Mouse (Mus musculus) midbrain, embryonic 13.5 days (tissue): Measurements from ENCODE around the gene Sh3d19. TPM values are rescaled to one million over a fixed set of nuclear protein-coding genes. Genes with fewer than 3 reads are reported as not detected.

Experiments used
- ATAC-seq: fragments of 200-750 bp; cut with Nextera tagmentation; 2 replicates; pipeline ENCODE4 v1.8.0; 2017; ENCODE audit warnings: mild to moderate bottlenecking, moderate TSS enrichment, moderate library complexity
- H3K27ac ChIP-seq: fragments of 300-500 bp; sonication (generic); 2 replicates; pipeline ENCODE4 v1.5.1; 2015; ENCODE audit warnings: inconsistent platforms, mild to moderate bottlenecking, moderate library complexity
- H3K27me3 ChIP-seq: fragments of 300-500 bp; sonication (generic); 2 replicates; pipeline ENCODE4 v1.6.1; 2015; ENCODE audit warnings: mild to moderate bottlenecking, inconsistent platforms
- H3K36me3 ChIP-seq: fragments of 300-500 bp; sonication (generic); 2 replicates; pipeline ENCODE4 v1.6.1; 2015; ENCODE audit warnings: mild to moderate bottlenecking, inconsistent platforms
- H3K4me1 ChIP-seq: fragments of 300-500 bp; sonication (generic); replicated peaks from 2 replicates; pipeline ENCODE4 v1.6.1; 2015; ENCODE audit warnings: inconsistent platforms
- H3K4me2 ChIP-seq: fragments of 300-500 bp; sonication (generic); replicated peaks from 2 replicates; pipeline ENCODE4 v1.6.1; 2015; ENCODE audit warnings: moderate library complexity, mild to moderate bottlenecking, inconsistent platforms
- H3K4me3 ChIP-seq: fragments of 300-500 bp; sonication (generic); replicated peaks from 2 replicates; pipeline ENCODE4 v1.5.1; 2015; ENCODE audit warnings: mild to moderate bottlenecking, inconsistent platforms
- H3K9ac ChIP-seq: fragments of 300-500 bp; sonication (generic); replicated peaks from 2 replicates; pipeline ENCODE4 v1.6.1; 2015; ENCODE audit warnings: mild to moderate bottlenecking, inconsistent platforms
- H3K9me3 ChIP-seq: fragments of 300-500 bp; sonication (generic); 2 replicates; pipeline ENCODE4 v1.6.1; 2016; ENCODE audit warnings: mild to moderate bottlenecking, inconsistent platforms
- WGBS: fragments of 180-500 bp; shearing (Covaris S2); methylation state at CpG from one replicate; pipeline ENCODE4 v1.1.7; 2015; 5-methylcytosine and 5-hydroxymethylcytosine counted together
- polyA plus RNA-seq: library from polyadenylated mRNA; unstranded; fragments of >200 nt; fragmentation: Nextera tagmentation; extraction: Ambion mirVana; gene quantifications from 2 replicates; pipeline ENCODE4 v1.2.1, GENCODE M21; 2015

Sh3d19 gene
- polyA plus RNA-seq, 1 experiment from 2014 or later, result 8.6 TPM

- Histone ChIP-seq H3K27me3 (no peaks in the 10 kb centered on the region), H3K9ac (no peak overlapping the region), H3K36me3 (no peaks in the 10 kb centered on the region), H3K27ac (no peak overlapping the region), H3K9me3 (no peaks in the 10 kb centered on the region), H3K4me1 (no peaks in the 10 kb centered on the region), H3K4me3 (no peak overlapping the region), H3K4me2 (no peak overlapping the region)
- ATAC-seq, result no peak
- 84% methylated on average over 10 of the region's 10 CpGs for whole genome bisulfite sequencing
These were observed 42.9 kb downstream of the Sh3d19 start for GRCm38 (mm10) chr3:86013837-86014236.

- no peaks in the 10 kb centered on the region for H3K9me3 ChIP-seq
- no peak overlapping the region for H3K4me2 ChIP-seq
- ATAC-seq, result no peak
- H3K27me3 ChIP-seq, result no peaks in the 10 kb centered on the region
- H3K36me3 ChIP-seq, result no peaks in the 10 kb centered on the region
- H3K27ac ChIP-seq, result no peak overlapping the region
- H3K4me3 ChIP-seq, result no peak overlapping the region
- WGBS, result 97% methylated on average over 1 of the region's 1 CpGs
- no peak overlapping the region for H3K9ac ChIP-seq
- H3K4me1 ChIP-seq, result no peaks in the 10 kb centered on the region
These were observed 46.1 kb downstream of the Sh3d19 start for GRCm38 (mm10) chr3:86016965-86017364.

GRCm38 (mm10) chr3:86017484-86017883, 46.6 kb downstream of the Sh3d19 start:
- no peaks in the 10 kb centered on the region for H3K9me3 ChIP-seq
- H3K9ac ChIP-seq, result no peak overlapping the region
- no peak for ATAC-seq
- H3K4me3 ChIP-seq, result no peak overlapping the region
- no peak overlapping the region for H3K27ac ChIP-seq
- H3K27me3 ChIP-seq, result no peaks in the 10 kb centered on the region
- H3K4me2 ChIP-seq, result no peak overlapping the region
- H3K36me3 ChIP-seq, result no peaks in the 10 kb centered on the region
- 80% methylated on average over 8 of the region's 8 CpGs for WGBS
- H3K4me1 ChIP-seq, result no peaks in the 10 kb centered on the region

- H3K36me3 ChIP-seq, result no peaks in the 10 kb centered on the region
- no peak overlapping the region for H3K9ac ChIP-seq
- H3K27ac ChIP-seq, result no peak overlapping the region
- no peaks in the 10 kb centered on the region for H3K4me1 ChIP-seq
- no peak overlapping the region for H3K4me2 ChIP-seq
- no peak for ATAC-seq
- no peaks in the 10 kb centered on the region for H3K9me3 ChIP-seq
- no peak overlapping the region for H3K4me3 ChIP-seq
- H3K27me3 ChIP-seq, result no peaks in the 10 kb centered on the region
- WGBS, result 94% methylated on average over 16 of the region's 16 CpGs
These were observed 50.2 kb downstream of the Sh3d19 start for GRCm38 (mm10) chr3:86020921-86021650.

- no peaks in the 10 kb centered on the region for H3K4me1 ChIP-seq
- H3K9ac ChIP-seq, result no peak overlapping the region
- no peak overlapping the region for H3K4me3 ChIP-seq
- H3K9me3 ChIP-seq, result no peaks in the 10 kb centered on the region
- no peak overlapping the region for H3K27ac ChIP-seq
- no peaks in the 10 kb centered on the region for H3K27me3 ChIP-seq
- no peak overlapping the region for H3K4me2 ChIP-seq
- H3K36me3 ChIP-seq, result no peaks in the 10 kb centered on the region
- ATAC-seq, result no peak
- WGBS, result 71% methylated on average over 4 of the region's 4 CpGs
These were observed 50.7 kb downstream of the Sh3d19 start for GRCm38 (mm10) chr3:86021651-86022050.

DNA sequence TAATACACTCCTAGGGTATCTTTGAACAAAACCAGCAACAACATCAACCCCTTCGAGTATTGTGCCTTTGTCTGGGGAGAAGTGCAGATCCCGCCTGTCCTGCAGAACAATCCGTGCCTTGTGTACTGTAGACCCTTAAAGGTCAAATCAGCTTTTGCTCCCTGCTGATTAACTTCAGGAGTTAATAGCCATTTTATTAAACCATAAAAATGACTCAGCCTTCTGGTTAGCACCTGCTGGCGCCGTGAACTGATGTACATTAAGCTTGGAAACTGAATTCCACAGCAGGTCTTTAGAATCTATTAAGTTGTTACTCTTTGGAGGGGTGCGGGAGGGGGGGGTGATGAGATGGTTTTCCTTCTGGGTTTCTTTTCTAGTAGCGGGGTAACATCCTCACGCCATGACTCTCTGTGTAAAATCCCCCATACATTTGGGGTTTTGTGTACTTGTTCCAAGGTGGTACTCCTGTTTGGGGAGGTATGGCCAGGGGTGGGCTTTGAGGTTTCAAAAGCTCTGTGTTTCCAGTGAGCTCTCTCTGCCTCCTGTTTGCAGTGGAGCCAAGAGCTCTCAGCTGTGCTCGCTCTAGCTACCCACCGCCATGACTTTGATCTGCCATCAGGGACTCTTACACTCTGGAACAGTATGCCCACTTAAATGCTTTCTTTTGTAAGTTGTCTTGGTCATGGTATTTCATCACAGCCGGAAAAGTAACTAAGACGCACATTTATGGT, 53.3 kb downstream of the Sh3d19 start:
- H3K4me1 ChIP-seq, result no peaks in the 10 kb centered on the region
- no peaks in the 10 kb centered on the region for H3K27me3 ChIP-seq
- H3K4me3 ChIP-seq, result no peak overlapping the region
- no peak overlapping the region for H3K4me2 ChIP-seq
- H3K27ac ChIP-seq, result no peak overlapping the region
- H3K9ac ChIP-seq, result no peak overlapping the region
- ATAC-seq, result no peak
- no peaks in the 10 kb centered on the region for H3K36me3 ChIP-seq
- 94% methylated on average over 12 of the region's 12 CpGs for WGBS
- no peaks in the 10 kb centered on the region for H3K9me3 ChIP-seq

DNA sequence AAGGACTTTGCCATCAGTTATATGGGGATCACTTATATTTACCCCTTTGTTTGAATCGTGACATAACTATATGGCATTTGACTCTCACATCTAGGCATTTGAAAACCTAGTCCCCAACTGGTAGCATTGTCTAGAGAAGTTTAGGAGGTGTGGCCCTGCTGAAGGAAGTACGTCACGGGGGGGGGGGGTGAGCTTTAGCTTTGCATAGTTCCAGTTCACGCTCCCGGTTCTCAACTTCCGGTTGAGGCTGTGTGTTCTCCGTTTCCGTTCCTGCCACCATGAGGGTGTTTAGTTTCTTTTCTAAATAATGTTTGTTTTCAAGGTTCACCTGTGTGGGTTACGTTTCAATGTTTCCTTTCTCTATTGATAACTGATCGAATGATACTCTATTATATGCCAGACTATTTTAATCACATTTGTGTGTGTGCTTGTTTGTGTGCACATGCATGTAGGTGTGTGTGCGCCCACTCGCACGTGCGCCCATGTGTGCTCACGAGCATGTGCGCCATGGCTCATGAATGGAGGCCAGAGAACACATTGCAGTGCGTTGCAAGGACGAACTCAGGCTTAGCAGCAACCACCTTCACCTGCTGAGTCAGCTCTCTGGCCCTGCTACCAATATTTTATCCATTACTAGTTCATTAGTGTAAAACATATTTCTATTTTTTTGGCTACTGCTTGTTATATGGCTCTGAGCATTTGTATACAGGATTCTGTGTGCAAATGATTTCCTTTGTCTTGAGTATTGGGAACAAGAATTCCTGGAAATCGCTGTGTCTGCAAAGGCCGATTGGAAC, 54.6 kb downstream of the Sh3d19 start:
- Histone ChIP-seq H3K4me2 (no peak overlapping the region), H3K27me3 (no peaks in the 10 kb centered on the region), H3K27ac (no peak overlapping the region), H3K9me3 (no peaks in the 10 kb centered on the region), H3K4me3 (no peak overlapping the region), H3K4me1 (no peaks in the 10 kb centered on the region), H3K36me3 (no peaks in the 10 kb centered on the region), H3K9ac (no peak overlapping the region)
- 95% methylated on average over 20 of the region's 20 CpGs for WGBS
- no peak for ATAC-seq

DNA sequence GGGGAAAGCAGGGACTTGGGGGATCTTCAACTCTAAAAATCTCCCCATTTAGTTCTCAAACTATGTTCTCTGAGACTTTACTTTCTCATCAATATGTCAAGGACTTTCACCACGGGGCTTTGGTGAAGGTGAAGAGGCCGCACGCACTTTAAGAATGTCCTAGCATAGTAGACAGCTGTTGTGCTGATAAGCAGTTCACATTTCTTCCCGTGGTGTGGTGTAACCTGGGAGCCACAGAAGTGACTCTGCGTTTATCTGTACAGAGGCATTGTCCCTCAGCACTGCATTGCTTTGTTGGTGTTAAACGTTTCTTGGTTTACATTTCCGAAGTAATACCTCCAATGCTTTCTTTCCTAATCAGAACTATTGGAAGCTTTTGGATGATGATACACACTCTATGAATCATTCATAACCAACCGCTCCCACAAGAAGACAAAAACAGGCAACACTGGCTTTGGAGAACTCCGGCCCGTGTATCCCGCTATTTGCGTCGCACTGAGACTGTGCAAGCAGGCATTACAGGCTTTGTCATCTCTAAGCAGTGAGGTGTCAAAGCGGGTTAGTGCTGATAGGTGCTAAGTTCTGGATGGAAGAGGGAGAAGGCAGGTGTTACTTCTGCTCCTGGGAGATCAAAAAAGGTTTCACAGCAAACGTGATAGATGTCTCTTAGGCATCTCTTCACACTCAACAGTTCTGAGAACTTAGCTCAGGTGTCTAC, 57.9 kb downstream of the Sh3d19 start:
- no peaks in the 10 kb centered on the region for H3K36me3 ChIP-seq
- H3K4me1 ChIP-seq, result no peaks in the 10 kb centered on the region
- no peak for ATAC-seq
- no peak overlapping the region for H3K27ac ChIP-seq
- no peak overlapping the region for H3K9ac ChIP-seq
- H3K4me2 ChIP-seq, result no peak overlapping the region
- no peaks in the 10 kb centered on the region for H3K27me3 ChIP-seq
- WGBS, result 84% methylated on average over 15 of the region's 15 CpGs
- no peak overlapping the region for H3K4me3 ChIP-seq
- no peaks in the 10 kb centered on the region for H3K9me3 ChIP-seq

DNA sequence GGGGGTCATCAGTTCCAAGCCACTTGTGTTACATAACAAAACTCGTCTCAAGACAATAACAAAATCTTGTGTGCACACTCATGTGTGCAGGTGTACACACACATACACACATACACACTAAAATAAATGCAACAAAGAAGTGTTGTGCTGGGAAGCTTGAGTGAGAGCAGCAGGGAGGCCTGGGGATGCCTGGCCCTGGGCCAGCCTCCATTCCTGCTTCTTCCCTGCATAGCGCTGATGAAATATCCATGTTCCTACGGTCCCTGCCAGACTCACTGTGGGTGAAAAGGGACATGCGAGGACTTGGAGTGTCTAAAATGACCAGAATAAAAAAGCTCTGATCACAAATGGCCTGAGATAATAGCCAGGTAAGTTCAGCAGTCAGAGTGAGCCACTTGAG, 59.7 kb downstream of the Sh3d19 start:
- Histone ChIP-seq H3K9me3 (no peaks in the 10 kb centered on the region), H3K4me3 (no peak overlapping the region), H3K4me2 (no peak overlapping the region), H3K27me3 (no peaks in the 10 kb centered on the region), H3K36me3 (no peaks in the 10 kb centered on the region), H3K9ac (no peak overlapping the region), H3K27ac (no peak overlapping the region), H3K4me1 (no peaks in the 10 kb centered on the region)
- no peak for ATAC-seq
- 77% methylated on average over 4 of the region's 4 CpGs for WGBS

DNA sequence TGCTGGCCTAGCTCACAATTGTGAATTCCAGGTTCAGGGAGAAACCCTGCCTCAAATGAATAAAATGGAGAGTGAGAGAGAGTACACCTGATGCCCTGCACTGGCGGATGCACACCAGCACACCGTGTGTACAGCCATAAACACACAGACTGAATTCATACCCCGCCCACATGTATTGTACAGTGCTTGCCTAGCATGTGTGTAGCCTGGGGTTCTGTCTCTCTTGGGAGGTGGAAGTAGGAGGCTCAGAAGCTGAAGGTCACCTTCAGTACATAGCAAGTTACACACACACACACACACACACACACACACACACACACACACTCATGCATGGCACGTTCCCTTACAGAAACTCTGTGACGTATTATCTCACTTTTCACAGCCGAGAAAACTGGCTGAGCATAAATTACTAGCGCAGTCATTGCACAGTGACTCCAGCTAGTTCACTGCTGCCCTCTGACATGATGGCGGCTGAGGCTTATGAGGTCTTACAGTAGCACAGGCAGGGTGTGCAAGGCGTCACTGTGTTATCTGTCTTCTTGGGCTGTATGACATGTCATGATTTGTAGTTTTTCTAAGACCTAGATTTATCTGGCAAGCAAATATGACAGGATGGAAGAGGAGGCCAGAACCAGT, 62.7 kb downstream of the Sh3d19 start:
- H3K27me3 ChIP-seq, result no peaks in the 10 kb centered on the region
- H3K4me3 ChIP-seq, result no peak overlapping the region
- no peaks in the 10 kb centered on the region for H3K4me1 ChIP-seq
- ATAC-seq, result no peak
- H3K27ac ChIP-seq, result no peak overlapping the region
- no peaks in the 10 kb centered on the region for H3K36me3 ChIP-seq
- no peaks in the 10 kb centered on the region for H3K9me3 ChIP-seq
- H3K9ac ChIP-seq, result no peak overlapping the region
- no peak overlapping the region for H3K4me2 ChIP-seq
- WGBS, result 90% methylated on average over 9 of the region's 9 CpGs

- 93% methylated on average over 9 of the region's 9 CpGs for WGBS
- no peak for ATAC-seq
- Histone ChIP-seq H3K36me3 (no peaks in the 10 kb centered on the region), H3K4me3 (no peak overlapping the region), H3K4me1 (no peaks in the 10 kb centered on the region), H3K27ac (no peak overlapping the region), H3K9ac (no peak overlapping the region), H3K4me2 (no peak overlapping the region), H3K27me3 (no peaks in the 10 kb centered on the region), H3K9me3 (no peaks in the 10 kb centered on the region)
These were observed 67.1 kb downstream of the Sh3d19 start for GRCm38 (mm10) chr3:86037926-86038484.
